Mouse (Mus musculus) embryonic facial prominence, embryonic 10.5 days (tissue): ENCODE measurements around the gene Mapk10. TPM values are rescaled to one million over a fixed set of nuclear protein-coding genes. Genes with fewer than 3 reads are reported as not detected.

Experiments used
- DNase-seq: peaks from one replicate; pipeline ENCODE4 v3.0.0-alpha.2; 2017; ENCODE audit warnings: low spot score
- H3K27ac ChIP-seq: fragments of 300-500 bp; sonication (generic); replicated peaks from 2 replicates; pipeline ENCODE4 v1.5.1; 2016; ENCODE audit warnings: mild to moderate bottlenecking
- H3K27me3 ChIP-seq: fragments of 300-500 bp; sonication (generic); replicated peaks from 2 replicates; pipeline ENCODE4 v1.6.1; 2016; ENCODE audit warnings: low read depth, mild to moderate bottlenecking; ENCODE audit not compliant: poor library complexity, severe bottlenecking
- H3K36me3 ChIP-seq: fragments of 300-500 bp; sonication (generic); replicated peaks from 2 replicates; pipeline ENCODE4 v1.6.1; 2016; ENCODE audit warnings: mild to moderate bottlenecking, moderate library complexity
- H3K4me1 ChIP-seq: fragments of 300-500 bp; sonication (generic); 2 replicates; pipeline ENCODE4 v1.6.1; 2016
- H3K4me3 ChIP-seq: fragments of 300-500 bp; sonication (generic); 2 replicates; pipeline ENCODE4 v1.5.1; 2016; ENCODE audit warnings: mild to moderate bottlenecking, moderate library complexity
- H3K9me3 ChIP-seq: fragments of 300-500 bp; sonication (generic); 2 replicates; pipeline ENCODE4 v1.6.1; 2016; ENCODE audit warnings: mild to moderate bottlenecking
- WGBS: fragments of 180-500 bp; shearing (Covaris S2); methylation state at CpG from one replicate; pipeline ENCODE4 v1.1.7; 2016; 5-methylcytosine and 5-hydroxymethylcytosine counted together
- polyA plus RNA-seq: library from polyadenylated mRNA; unstranded; fragments of >200 nt; fragmentation: Nextera tagmentation; extraction: Ambion mirVana; gene quantifications from 2 replicates; pipeline ENCODE4 v1.2.1, GENCODE M21; 2016

Mapk10 gene
- polyA plus RNA-seq, 1 experiment from 2014 or later, result 6.6 TPM

DNA sequence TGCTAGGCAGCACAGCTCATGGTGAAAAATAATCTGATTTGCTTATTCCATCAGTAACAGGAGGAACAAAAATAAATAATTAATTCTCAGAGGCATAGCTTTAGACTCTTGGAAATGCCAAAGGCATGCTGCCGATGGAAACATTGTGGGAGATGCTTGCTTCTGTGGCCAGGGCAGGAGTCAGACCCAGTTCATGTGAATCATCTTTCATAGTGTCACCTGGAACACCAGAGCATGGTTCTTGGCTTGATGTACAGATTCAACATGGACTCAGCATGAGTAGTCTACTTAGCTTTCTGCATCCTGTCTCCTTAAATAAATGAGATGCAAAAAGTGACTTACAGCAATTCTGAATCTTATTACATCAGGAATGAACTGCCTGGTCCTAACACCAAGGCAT, 109.0 kb downstream of the Mapk10 start:
- DNase-seq, result no peak
- 72% methylated on average over 1 of the region's 1 CpGs for WGBS
- no peaks in the 10 kb centered on the region for H3K36me3 ChIP-seq

GRCm38 (mm10) chr5:103094166-103094565, 117.0 kb downstream of the Mapk10 start:
- Histone ChIP-seq H3K4me1 (no peaks in the 10 kb centered on the region), H3K27me3 (no peaks in the 10 kb centered on the region), H3K4me3 (no peak overlapping the region), H3K9me3 (no peaks in the 10 kb centered on the region), H3K36me3 (no peaks in the 10 kb centered on the region), H3K27ac (no peak overlapping the region)
- DNase-seq, result no peak
- 91% methylated on average over 2 of the region's 2 CpGs for WGBS

More for the DNA sequence above, 109.0 kb downstream of the Mapk10 start:
- no peaks in the 10 kb centered on the region for H3K27me3 ChIP-seq
- H3K27ac ChIP-seq, result no peak overlapping the region
- no peak overlapping the region for H3K4me3 ChIP-seq
- no peaks in the 10 kb centered on the region for H3K4me1 ChIP-seq
- no peaks in the 10 kb centered on the region for H3K9me3 ChIP-seq

DNA sequence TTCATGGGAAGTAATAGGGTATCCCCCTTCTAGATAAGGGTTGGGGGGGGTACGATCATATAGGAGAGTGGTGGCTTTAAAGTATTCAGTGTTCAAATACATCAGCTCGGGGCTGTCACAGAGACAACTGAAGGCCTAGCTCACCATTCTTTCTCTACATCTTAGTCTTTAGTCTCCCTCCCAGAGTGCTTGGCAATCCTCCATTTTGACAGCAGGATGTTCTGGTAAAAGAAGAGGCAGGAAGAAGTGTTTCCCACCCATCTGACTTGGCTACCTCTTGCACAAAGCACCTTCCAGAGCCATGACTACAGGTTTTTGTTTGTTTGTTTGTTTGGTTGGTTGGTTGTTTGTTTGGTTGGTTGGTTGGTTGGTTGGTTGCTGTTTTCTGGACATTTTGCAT, 125.3 kb downstream of the Mapk10 start:
- Histone ChIP-seq H3K4me1 (no peaks in the 10 kb centered on the region), H3K36me3 (no peaks in the 10 kb centered on the region), H3K27me3 (no peaks in the 10 kb centered on the region), H3K27ac (no peak overlapping the region), H3K4me3 (no peak overlapping the region), H3K9me3 (no peaks in the 10 kb centered on the region)
- DNase-seq, result no peak
- 83% methylated on average over 2 of the region's 2 CpGs for WGBS

DNA sequence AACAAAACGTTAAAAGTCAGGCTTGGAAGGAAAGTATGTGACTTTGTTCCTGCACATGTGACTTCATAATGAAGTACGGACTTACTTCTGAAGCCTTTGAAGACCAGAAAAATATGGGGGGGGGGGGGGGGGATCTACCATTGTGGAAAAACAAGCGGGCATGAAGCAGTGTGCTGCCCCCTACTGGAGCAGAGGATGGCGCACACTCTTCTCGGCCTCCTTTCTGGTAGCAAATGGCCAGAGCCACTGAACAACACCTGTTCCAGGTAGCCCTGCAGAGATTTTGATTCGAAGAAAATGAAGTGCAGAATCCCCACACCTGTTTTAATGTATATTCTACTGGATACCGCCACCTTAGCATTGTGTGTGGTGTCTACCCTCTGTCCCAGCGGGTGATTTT, 135.7 kb downstream of the Mapk10 start:
- no peak for DNase-seq
- 54% methylated on average over 8 of the region's 8 CpGs for WGBS
- no peaks in the 10 kb centered on the region for H3K36me3 ChIP-seq
- H3K4me1 ChIP-seq, result peaks cover 7% of the 10 kb centered on the region; the same call in 1 of the 2 replicates
- no peak overlapping the region for H3K4me3 ChIP-seq
- no peaks in the 10 kb centered on the region for H3K9me3 ChIP-seq
- no peak overlapping the region for H3K27ac ChIP-seq
- H3K27me3 ChIP-seq, result no peaks in the 10 kb centered on the region

DNA sequence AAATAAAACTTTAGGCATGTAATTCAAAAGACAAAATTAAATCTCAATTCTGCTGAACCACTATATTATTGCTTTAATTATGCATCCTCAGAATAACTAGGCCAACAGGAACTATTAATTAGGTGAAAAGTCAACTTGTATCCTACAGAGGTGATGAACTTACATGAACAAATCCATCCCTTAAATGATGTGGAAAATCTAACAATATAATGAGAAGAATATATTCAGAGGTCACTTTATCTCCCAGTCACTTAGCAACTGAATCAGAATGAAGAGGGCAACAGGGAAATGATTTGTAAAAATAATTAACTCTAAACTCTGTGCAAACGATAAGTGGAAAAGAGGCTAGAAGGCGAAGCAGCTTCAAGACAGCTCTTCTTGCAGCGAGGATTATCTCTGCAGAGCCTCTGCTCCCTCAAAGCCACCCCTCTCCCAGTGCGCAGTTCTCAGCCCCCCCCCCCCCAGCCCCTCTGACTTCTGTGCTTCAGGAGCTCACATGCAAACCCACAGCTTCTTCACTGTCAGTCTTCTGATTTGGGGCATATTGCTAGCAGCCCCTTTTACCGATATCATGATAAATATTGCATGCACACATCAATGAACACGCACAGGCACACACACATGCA, 138.8 kb downstream of the Mapk10 start:
- H3K4me3 ChIP-seq, result no peak overlapping the region

GRCm38 (mm10) chr5:103071006-103071612, 140.0 kb downstream of the Mapk10 start:
- no peaks in the 10 kb centered on the region for H3K9me3 ChIP-seq
- H3K4me1 ChIP-seq, result peaks cover 7% of the 10 kb centered on the region; the same call in 1 of the 2 replicates
- 90% methylated on average over 17 of the region's 17 CpGs for WGBS
- no peak overlapping the region for H3K27ac ChIP-seq
- H3K36me3 ChIP-seq, result no peaks in the 10 kb centered on the region
- DNase-seq, result no peak
- no peaks in the 10 kb centered on the region for H3K27me3 ChIP-seq
- no peak overlapping the region for H3K4me3 ChIP-seq

More for the DNA sequence above, 138.8 kb downstream of the Mapk10 start:
- H3K27ac ChIP-seq, result no peak overlapping the region
- H3K36me3 ChIP-seq, result no peaks in the 10 kb centered on the region
- H3K9me3 ChIP-seq, result no peaks in the 10 kb centered on the region
- no peaks in the 10 kb centered on the region for H3K27me3 ChIP-seq
- WGBS, result 74% methylated on average over 6 of the region's 6 CpGs
- no peak for DNase-seq
- peaks cover 7% of the 10 kb centered on the region; the same call in 1 of the 2 replicates for H3K4me1 ChIP-seq

DNA sequence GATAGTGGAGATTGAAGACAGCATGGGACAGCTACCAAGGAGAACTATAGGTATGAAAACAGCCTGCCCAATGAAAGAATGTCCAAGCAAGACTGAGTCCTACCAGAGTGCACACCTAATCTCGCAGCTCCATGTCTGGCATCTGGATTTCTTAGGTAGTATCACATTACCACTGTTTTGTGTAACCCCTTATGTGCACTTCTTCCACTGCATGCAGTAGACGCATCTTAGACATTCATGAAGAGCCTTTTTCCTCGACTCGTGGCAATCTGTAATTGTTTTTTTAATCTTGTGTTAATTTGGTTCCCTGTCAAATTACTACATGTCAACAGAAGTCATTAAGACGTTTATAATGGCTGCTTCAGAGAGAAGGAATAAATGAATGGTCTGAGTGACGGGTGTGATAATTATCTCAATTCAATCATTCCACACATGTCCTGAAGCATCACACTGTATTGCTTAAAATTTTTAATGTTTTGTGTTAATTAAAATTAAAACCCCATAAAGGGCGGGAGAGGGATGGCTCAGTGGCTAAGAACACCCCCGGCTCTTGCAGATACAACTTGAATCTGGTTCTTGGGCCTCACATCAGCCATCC, 160.7 kb downstream of the Mapk10 start:
- Histone ChIP-seq H3K36me3 (no peaks in the 10 kb centered on the region), H3K27ac (no peak overlapping the region), H3K4me1 (peaks cover 11% of the 10 kb centered on the region), H3K27me3 (no peaks in the 10 kb centered on the region), H3K4me3 (no peak overlapping the region), H3K9me3 (no peaks in the 10 kb centered on the region)
- 64% methylated on average over 8 of the region's 8 CpGs for WGBS
- no peak for DNase-seq

GRCm38 (mm10) chr5:103048011-103048410, 163.1 kb downstream of the Mapk10 start:
- H3K4me1 ChIP-seq, result peaks cover 7% of the 10 kb centered on the region
- no peaks in the 10 kb centered on the region for H3K9me3 ChIP-seq
- H3K36me3 ChIP-seq, result no peaks in the 10 kb centered on the region
- WGBS, result 84% methylated on average over 4 of the region's 4 CpGs
- no peak for DNase-seq
- no peaks in the 10 kb centered on the region for H3K27me3 ChIP-seq
- H3K27ac ChIP-seq, result no peak overlapping the region
- H3K4me3 ChIP-seq, result no peak overlapping the region

GRCm38 (mm10) chr5:103037752-103038151, 173.4 kb downstream of the Mapk10 start:
- Histone ChIP-seq H3K27ac (no peak overlapping the region), H3K4me1 (no peaks in the 10 kb centered on the region), H3K4me3 (no peak overlapping the region), H3K27me3 (no peaks in the 10 kb centered on the region), H3K9me3 (no peaks in the 10 kb centered on the region), H3K36me3 (no peaks in the 10 kb centered on the region)
- WGBS, result 96% methylated on average over 3 of the region's 3 CpGs
- no peak for DNase-seq

DNA sequence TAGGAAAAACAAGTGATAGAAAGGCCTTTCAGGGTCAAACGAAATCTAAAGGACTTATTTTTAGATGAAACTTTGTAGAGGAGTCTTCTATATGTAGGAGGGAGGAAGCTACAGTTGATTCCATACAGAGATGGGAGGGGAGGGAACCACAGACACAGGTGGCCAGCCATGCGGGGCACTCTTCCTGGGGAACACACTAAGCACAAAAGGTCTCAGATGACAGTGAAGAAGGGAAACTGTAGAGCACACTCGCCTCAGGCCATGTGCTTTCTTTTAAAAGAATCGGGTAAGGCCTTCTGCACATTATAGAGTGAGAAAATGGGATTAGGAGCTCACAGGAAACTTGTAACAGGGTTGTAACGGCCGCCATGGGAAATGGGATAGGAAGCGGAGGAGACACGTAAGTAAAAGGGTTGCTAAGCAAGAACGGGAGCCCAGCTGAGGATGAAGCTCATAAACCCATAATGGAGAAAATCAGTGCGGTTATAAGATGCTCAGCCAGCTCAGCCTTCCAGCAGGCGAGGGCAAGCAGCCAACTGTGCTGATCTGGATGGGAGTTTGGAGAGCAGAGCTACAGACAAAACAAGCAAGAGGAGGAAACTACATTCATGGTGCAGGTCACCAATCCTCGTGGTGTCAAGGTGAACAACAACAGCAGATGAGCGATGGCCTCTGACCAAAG, 182.1 kb downstream of the Mapk10 start:
- DNase-seq, result no peak
- no peaks in the 10 kb centered on the region for H3K9me3 ChIP-seq
- WGBS, result 64% methylated on average over 13 of the region's 13 CpGs
- no peak overlapping the region for H3K4me3 ChIP-seq
- no peak overlapping the region for H3K27ac ChIP-seq
- no peaks in the 10 kb centered on the region for H3K27me3 ChIP-seq
- no peaks in the 10 kb centered on the region for H3K4me1 ChIP-seq
- no peaks in the 10 kb centered on the region for H3K36me3 ChIP-seq

DNA sequence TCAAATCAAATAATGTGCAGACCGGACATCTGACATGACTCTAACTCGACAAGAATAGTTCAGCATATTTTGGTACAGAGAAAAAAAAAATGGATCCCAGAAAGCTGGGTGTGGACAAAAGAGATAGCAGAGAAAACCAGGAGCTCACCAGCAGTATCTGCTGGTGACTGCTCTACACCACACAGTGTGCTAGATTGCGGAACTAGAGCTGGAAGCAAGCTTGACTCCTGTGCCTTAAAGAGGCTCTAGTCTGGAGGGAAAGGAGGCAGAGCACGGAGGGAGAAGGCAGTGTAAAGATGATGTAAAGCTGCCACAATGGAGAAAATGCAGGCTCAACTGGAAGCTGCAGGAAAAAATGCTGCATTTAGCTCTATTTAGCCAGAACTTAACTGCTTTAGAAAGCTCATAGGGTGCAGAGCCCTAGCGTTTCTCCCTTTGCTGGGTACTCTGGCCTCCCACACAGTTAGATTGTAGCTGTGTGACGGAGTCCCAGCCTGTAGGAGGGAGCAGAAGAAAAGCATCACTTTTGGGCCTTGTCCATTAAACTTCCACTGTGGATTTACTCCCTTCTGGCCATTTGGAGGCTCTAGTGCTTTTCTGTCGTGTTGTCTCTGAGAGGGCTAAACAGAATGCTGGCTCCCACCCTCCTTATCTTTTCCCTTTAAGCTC, 188.5 kb downstream of the Mapk10 start:
- no peaks in the 10 kb centered on the region for H3K27me3 ChIP-seq
- H3K4me3 ChIP-seq, result no peak overlapping the region
- 72% methylated on average over 7 of the region's 7 CpGs for WGBS
- H3K4me1 ChIP-seq, result 0 out of 2 replicates have a peak, but pooled peaks cover 4% of the 10 kb centered on the region
- no peak overlapping the region for H3K27ac ChIP-seq
- DNase-seq, result no peak
- H3K36me3 ChIP-seq, result no peaks in the 10 kb centered on the region
- H3K9me3 ChIP-seq, result no peaks in the 10 kb centered on the region

- no peak for DNase-seq
- no peak overlapping the region for H3K4me3 ChIP-seq
- no peaks in the 10 kb centered on the region for H3K27me3 ChIP-seq
- no peak overlapping the region for H3K27ac ChIP-seq
- H3K36me3 ChIP-seq, result no peaks in the 10 kb centered on the region
- H3K4me1 ChIP-seq, result 0 out of 2 replicates have a peak, but pooled peaks cover 4% of the 10 kb centered on the region
- 74% methylated on average over 8 of the region's 8 CpGs for WGBS
- no peaks in the 10 kb centered on the region for H3K9me3 ChIP-seq
These were observed 189.7 kb downstream of the Mapk10 start for GRCm38 (mm10) chr5:103021479-103021878.
